Mouse (Mus musculus): ENCODE data around the gene Tuba1b.

GRCm38 (mm10) chr15:98895635-98896589, 38.5 kb downstream of the Tuba1b start:
- no peak for TF ChIP-seq CTCF (IDR thresholded peaks at IDR 0.05; ENCODE audit: low read depth)
- TF ChIP-seq EP300 (IDR thresholded peaks at IDR 0.05; ENCODE audit: low read depth) = no peak
